Comparison of ENCODE assay signal across 14 mouse cellular contexts in the genomic region with DNA sequence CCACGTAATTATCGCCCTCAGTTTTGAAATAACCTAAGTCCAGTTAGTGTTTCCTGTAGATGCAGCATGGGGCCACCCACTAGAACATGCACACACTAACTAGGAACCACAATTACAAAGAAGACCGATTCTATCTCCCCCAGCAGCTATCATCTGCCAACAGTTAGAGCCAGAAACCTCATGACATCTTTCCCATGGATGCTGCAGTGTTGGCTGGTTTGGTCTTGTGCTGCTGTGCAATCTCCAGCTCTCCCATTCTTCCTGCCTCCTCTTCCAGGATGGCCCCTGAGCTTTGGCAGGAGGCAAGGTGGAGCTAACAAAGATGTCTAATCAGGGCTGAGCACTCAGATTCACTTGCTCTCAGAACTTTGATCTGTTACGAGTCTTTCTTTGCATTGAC. TPM values are rescaled to one million over a fixed set of nuclear protein-coding genes. Genes with fewer than 3 reads are reported as not detected.
"Had no signal": no experiment of that assay in that cellular context is flagged by ENCODE, and none has a peak within 500 bp of the region (broad histone marks: within the 10 kb centered on the region; RNA-seq: fewer than 3 reads in every experiment).

No protein-coding gene starts in this region.

- H3K27ac ChIP-seq: kidney, postnatal 0 days; limb, embryonic 13.5 days; liver, embryonic 14.5 days; midbrain, embryonic 15.5 days; neural tube, embryonic 15.5 days had no signal

- H3K4me3 ChIP-seq: limb, embryonic 13.5 days; midbrain, embryonic 15.5 days; neural tube, embryonic 15.5 days had no signal

- H3K36me3 ChIP-seq: limb, embryonic 13.5 days; midbrain, embryonic 15.5 days; neural tube, embryonic 15.5 days had no signal

- H3K9ac ChIP-seq: limb, embryonic 13.5 days; liver, embryonic 14.5 days; midbrain, embryonic 15.5 days; neural tube, embryonic 15.5 days had no signal

- H3K4me1 ChIP-seq: limb, embryonic 13.5 days; midbrain, embryonic 15.5 days; neural tube, embryonic 15.5 days had no signal

- H3K9me3 ChIP-seq: limb, embryonic 13.5 days; midbrain, embryonic 15.5 days; neural tube, embryonic 15.5 days had no signal

- DNase-seq: kidney, adult 11 months; kidney, adult 9 months; kidney, postnatal 36 days; thymus, adult 18-20 months; thymus, postnatal 14 days had no signal

- ATAC-seq: midbrain, embryonic 15.5 days had no signal

- H3K27me3 ChIP-seq: limb, embryonic 13.5 days; midbrain, embryonic 15.5 days; neural tube, embryonic 15.5 days had no signal

- H3K4me2 ChIP-seq: limb, embryonic 13.5 days; midbrain, embryonic 11.5 days; midbrain, embryonic 15.5 days; neural tube, embryonic 15.5 days had no signal

RNA-seq across cellular contexts. Expression of gene Il18rap, which starts 14.0 kb away (rescaled TPM):
- total RNA-seq: left cerebral cortex, postnatal 36 days had no signal

RNA-seq across cellular contexts. Expression of gene Il18r1, which starts 35.8 kb away (rescaled TPM):
- total RNA-seq: layer of hippocampus, adult 18-20 months had no signal
- polyA plus RNA-seq: midbrain, embryonic 15.5 days; neural tube, embryonic 11.5 days; neural tube, embryonic 15.5 days had no signal
